Mouse (Mus musculus): ENCODE results near the gene Pkp3. TPM values are rescaled to one million over a fixed set of nuclear protein-coding genes. Genes with fewer than 3 reads are reported as not detected.

The Pkp3 gene
- total RNA-seq, 2 experiments from 2014 or later: not detected

GRCm38 (mm10) chr7:141079481-141080449 lies 1.7 kb downstream of the Pkp3 start:
- intact Hi-C loops (cut with DNase I): loop anchor here (5.0 kb wide), 1 partner anchor 33 kb away; no protein-coding TSS in a partner anchor
- no peak for DNase-seq (ENCODE audit: extremely low spot score in 1 of 2, low spot score in 2 of 2)

DNA sequence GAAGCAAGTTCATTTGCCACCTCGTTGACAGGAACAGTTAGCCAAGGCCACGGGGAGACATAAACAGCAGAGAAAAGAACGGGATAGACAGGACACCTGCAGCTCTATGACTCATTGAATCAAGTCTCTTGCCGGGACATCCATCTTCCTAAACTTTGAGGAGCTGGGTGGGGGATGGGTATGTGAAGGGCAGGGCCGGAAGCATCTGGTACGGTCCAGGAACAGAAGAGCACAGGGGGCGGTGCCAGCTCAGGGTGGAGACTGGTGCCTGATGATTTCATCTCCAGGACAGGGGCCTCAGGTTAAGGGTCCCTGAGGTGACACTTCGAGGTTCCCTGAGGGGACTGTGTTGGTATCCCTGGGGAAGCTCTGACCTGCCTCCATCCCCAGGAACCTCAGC lies 9.9 kb downstream of the Pkp3 start:
- no peak for DNase-seq (ENCODE audit: extremely low spot score in 1 of 2, low spot score in 2 of 2)
- intact Hi-C loops (cut with DNase I): no loop called here

DNA sequence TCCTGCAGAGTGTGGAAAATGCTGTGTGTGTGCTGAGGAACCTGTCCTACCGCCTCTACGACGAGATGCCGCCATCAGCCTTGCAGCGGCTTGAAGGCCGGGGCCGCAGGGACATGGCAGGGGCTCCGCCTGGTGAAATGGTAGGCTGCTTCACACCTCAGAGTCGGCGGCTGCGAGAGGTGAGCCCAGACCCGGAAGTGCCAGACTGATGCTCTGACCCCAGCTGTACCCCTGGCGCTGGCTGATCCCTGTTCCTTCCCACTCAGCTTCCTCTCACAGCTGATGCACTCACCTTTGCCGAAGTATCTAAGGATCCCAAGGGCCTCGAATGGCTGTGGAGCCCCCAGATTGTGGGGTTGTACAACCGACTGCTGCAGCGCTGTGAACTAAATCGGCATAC lies 10.5 kb downstream of the Pkp3 start:
- intact Hi-C loops (cut with DNase I): no loop called here
- DNase-seq (ENCODE audit: extremely low spot score in 1 of 2, low spot score in 2 of 2): no peak

GRCm38 (mm10) chr7:141090228-141090627 lies 12.2 kb downstream of the Pkp3 start:
- no peak for DNase-seq (ENCODE audit: extremely low spot score in 1 of 2, low spot score in 2 of 2)
- intact Hi-C loops (cut with DNase I): no loop called here

DNA sequence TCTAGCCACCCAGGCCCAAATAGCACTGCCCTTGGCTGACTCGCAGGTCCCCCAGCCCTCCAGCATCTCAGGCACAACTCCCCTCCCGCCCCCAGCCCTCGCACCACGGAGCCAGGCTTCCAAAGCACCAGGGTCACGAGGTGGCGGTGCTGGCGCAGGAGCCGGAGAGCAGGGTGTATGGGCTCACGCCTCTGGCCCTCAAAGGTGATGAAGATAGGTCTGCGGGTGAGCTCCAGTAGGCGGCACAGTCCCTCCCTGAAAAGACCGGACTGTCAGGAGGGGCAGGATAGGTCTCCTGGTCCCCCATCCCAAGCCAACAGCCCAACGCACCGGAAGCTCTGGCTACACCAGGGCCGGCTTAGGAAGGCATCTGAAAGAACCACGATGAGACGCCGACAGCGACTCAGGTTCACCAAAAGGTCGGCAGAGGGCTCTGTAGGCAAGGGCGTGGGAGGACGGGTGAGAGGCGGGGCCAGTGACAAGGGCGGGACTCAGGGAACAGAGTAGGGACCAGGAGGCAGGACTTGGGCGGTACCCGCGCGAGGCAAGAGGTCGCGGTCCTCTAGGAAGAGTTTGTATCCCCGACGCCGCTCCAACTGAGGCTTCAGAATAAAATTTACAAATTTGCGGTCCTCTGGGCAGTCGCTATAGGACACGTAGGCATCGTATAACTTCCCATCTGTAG lies 14.2 kb downstream of the Pkp3 start:
- intact Hi-C loops (cut with DNase I): no loop called here
- peak in 1 of 2 experiments; percentile 89 for DNase-seq (ENCODE audit: extremely low spot score in 1 of 2, low spot score in 2 of 2)

DNA sequence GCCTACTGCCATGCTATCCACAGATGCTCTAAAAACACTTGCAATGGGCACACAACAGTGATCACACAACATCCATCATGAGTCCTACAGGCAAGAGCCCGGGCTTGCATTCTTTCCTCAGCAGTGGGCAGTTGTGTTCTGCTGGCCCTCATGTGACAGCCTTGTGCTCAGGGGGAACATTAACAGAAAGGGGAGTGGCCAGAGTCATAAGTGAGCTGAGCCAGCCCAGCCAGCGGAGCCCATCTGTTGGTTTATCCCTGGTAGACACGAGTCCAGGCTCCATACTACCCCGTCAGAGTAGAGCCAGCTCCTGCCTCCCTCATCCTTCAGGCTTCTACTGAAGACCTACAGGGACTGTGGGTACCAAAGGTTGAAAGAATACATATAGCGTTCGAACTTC lies 15.9 kb downstream of the Pkp3 start:
- intact Hi-C loops (cut with DNase I): no loop called here
- DNase-seq (ENCODE audit: extremely low spot score in 1 of 2, low spot score in 2 of 2): no peak

DNA sequence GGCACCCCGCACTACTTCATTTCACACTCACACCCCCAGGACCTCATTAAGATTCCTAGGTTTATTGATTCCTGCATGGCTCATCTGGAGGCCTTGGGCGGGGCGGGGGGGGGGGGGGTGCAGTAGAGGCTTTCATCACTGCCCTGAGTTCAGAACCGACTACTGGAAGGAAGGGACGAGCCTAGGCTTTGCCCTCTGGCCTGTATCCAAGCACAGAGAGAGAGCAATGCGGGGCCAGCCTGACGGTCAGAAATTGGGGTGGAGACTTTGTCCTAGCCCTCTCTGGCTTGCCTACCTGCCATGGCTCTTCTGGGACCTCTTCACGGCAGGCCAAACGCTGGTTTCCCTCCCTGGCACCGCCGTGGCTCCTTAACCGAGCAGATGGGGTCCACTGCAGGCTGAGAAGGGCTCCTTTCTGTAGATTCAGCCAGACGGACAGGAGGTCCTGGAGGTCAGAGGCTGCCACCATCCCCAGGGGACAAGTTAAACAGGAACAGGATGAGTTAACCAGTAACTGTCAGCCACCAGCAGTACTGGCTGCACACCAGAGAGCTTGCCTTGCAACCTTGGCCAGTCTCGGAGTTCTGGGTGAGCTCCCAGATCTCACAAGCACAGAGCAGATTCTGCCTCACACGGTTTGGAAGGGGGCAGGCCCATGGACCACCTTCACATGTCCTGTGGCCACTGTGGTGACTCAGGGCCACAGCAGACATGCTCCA lies 16.6 kb downstream of the Pkp3 start:
- intact Hi-C loops (cut with DNase I): no loop called here
- DNase-seq (ENCODE audit: extremely low spot score in 1 of 2, low spot score in 2 of 2): no peak

GRCm38 (mm10) chr7:141096021-141096420 lies 18.0 kb downstream of the Pkp3 start:
- no peak for DNase-seq (ENCODE audit: extremely low spot score in 1 of 2, low spot score in 2 of 2)
- intact Hi-C loops (cut with DNase I): no loop called here

GRCm38 (mm10) chr7:141096649-141097056 lies 18.6 kb downstream of the Pkp3 start:
- peak in 1 of 2 experiments; percentile 83 for DNase-seq (ENCODE audit: extremely low spot score in 1 of 2, low spot score in 2 of 2)
- intact Hi-C loops (cut with DNase I): no loop called here

DNA sequence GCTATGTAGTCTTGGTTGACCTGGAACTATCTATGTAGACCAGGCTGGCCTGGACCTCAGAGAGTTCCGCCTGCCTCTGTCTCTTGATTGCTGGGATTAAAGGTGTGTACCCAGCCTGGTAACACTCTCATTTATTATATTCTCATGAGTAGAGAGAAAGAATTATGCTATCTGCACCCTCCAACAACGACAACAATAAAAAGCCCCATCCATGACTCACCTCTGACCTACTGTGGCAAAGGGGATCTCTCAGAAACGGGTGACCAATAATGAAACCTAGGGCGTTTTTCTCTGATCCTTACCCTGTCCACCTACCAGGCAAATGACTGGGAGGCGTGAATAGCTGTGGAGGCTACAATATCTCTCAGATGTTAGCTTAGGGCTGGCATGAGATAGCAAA lies 19.2 kb downstream of the Pkp3 start:
- no peak for DNase-seq (ENCODE audit: extremely low spot score in 1 of 2, low spot score in 2 of 2)
- intact Hi-C loops (cut with DNase I): no loop called here

- intact Hi-C loops (cut with DNase I): no loop called here
- DNase-seq (ENCODE audit: extremely low spot score in 1 of 2, low spot score in 2 of 2): peak in 1 of 2 experiments; percentile 57
These were observed 22.1 kb downstream of the Pkp3 start, which contains the start of gene Sigirr for GRCm38 (mm10) chr7:141099911-141100691. Gene Sigirr (minus strand): TSS chr7:141100572.

DNA sequence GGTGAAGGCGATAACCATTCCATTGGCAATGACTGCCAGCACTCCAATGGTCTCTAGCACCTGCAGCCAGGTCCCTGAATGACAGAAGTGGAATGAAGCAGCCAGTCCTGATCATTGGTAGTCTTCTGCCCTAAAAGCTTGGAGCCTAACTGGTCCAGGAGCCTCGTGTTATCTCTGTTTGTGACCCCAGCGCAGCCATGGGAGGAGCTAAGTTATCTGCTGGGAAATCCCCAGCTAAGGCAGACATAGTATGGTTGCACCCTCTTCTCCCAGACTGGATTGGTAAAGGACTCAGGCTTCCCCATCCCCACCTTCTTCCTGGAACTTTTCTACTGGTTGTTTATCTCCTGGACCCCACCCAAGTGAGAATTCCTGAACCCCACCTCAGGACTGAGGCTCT lies 25.1 kb downstream of the Pkp3 start:
- intact Hi-C loops (cut with DNase I): no loop called here
- no peak for DNase-seq (ENCODE audit: extremely low spot score in 1 of 2, low spot score in 2 of 2)

GRCm38 (mm10) chr7:141115874-141116273 lies 37.9 kb downstream of the Pkp3 start:
- intact Hi-C loops (cut with DNase I): no loop called here
- DNase-seq (ENCODE audit: extremely low spot score in 1 of 2, low spot score in 2 of 2): no peak

DNA sequence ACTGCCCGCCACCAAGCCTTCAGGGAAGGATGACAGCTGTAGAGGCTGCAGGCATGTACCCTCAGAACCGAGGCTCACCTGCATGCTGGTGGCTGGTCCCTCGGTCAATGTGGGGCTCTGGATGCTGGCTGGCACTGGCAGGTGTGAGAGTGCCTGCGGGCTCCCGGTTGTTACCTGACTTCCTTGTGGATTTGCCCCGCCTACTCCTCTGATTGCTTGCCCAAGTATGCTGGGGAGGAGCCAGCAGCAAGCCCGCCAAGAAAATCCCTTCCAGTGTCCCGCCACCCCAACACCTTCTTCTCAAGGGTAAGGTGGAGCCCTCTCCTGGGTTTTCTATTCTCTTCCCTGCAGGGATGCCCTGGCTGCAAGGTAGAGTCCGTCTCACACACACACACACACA lies 39.6 kb downstream of the Pkp3 start, which contains the start of gene Ano9:
Ano9 (minus strand) TSS at position 171 of the 400 bp plus-strand sequence.
- no peak for DNase-seq (ENCODE audit: extremely low spot score in 1 of 2, low spot score in 2 of 2)
- intact Hi-C loops (cut with DNase I): no loop called here

- no peak for DNase-seq (ENCODE audit: extremely low spot score in 1 of 2, low spot score in 2 of 2)
- intact Hi-C loops (cut with DNase I): no loop called here
These were observed 41.5 kb downstream of the Pkp3 start for GRCm38 (mm10) chr7:141119487-141119886.

DNA sequence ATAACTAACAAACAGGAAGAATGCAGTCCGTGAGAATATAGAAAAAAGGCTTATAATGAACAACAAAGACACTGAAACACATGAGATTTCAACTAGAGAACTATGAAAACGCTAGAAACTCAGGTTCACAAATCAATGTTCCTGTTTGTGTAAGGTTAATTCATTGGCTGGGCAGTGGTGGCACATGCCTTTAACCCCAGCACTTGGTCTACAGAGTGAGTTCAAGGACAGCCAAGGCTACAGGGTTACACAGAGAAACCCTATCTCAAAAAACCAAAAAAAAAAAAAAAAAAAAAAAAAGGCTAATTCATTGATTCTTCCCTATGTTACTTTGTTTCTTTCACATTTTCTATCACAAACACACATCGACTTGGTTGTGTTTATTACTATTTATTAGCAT lies 42.6 kb downstream of the Pkp3 start:
- intact Hi-C loops (cut with DNase I): no loop called here
- no peak for DNase-seq (ENCODE audit: extremely low spot score in 1 of 2, low spot score in 2 of 2)

GRCm38 (mm10) chr7:141121051-141121531 lies 43.1 kb downstream of the Pkp3 start:
- intact Hi-C loops (cut with DNase I): no loop called here
- DNase-seq (ENCODE audit: extremely low spot score in 1 of 2, low spot score in 2 of 2): no peak

GRCm38 (mm10) chr7:141122245-141122644 lies 44.2 kb downstream of the Pkp3 start, which contains the start of gene Ptdss2:
Gene Ptdss2 (plus strand): TSS chr7:141122382.
- intact Hi-C loops (cut with DNase I): no loop called here
- peak in 1 of 2 experiments; percentile 78 for DNase-seq (ENCODE audit: extremely low spot score in 1 of 2, low spot score in 2 of 2)
